Mouse (Mus musculus) erythroblast, embryonic 14.5 days (primary cell): ENCODE results near the gene Rabepk. TPM values are rescaled to one million over a fixed set of nuclear protein-coding genes. Genes with fewer than 3 reads are reported as not detected.

Experiments
- H3K27me3 ChIP-seq: 2 replicates; pipeline ENCODE4 v1.6.1; 2012; ENCODE audit warnings: inconsistent platforms; ENCODE audit not compliant: control insufficient read depth
- H3K36me3 ChIP-seq: 2 replicates; pipeline ENCODE4 v1.6.1; 2012; ENCODE audit warnings: mild to moderate bottlenecking, inconsistent platforms; ENCODE audit not compliant: control insufficient read depth
- H3K4me1 ChIP-seq: 2 replicates; pipeline ENCODE4 v1.6.1; 2012; ENCODE audit warnings: inconsistent platforms; ENCODE audit not compliant: control insufficient read depth
- H3K4me3 ChIP-seq: replicated peaks from 2 replicates; pipeline ENCODE3; 2012; ENCODE audit warnings: moderate library complexity, mild to moderate bottlenecking, inconsistent platforms
- H3K9me3 ChIP-seq: 2 replicates; pipeline ENCODE4 v1.6.1; 2012; ENCODE audit warnings: low read length, inconsistent platforms, mixed read lengths; ENCODE audit not compliant: control insufficient read depth
- GATA1 ChIP-seq: IDR thresholded peaks from 2 replicates; pipeline ENCODE4 v1.6.1; 2012; ENCODE audit warnings: low read length, inconsistent platforms, mixed read lengths
- TAL1 ChIP-seq: IDR thresholded peaks from 3 replicates; pipeline ENCODE4 v1.6.1; 2012; ENCODE audit warnings: low read length, inconsistent platforms, mixed read lengths
- polyA plus RNA-seq: library from polyadenylated mRNA; stranded (reverse); fragments of >175 nt; gene quantifications from 2 replicates; pipeline ENCODE4 v1.2.3, GENCODE M21; 2012

Gene Rabepk
- polyA plus RNA-seq, 1 experiment, result 0.81 TPM

DNA sequence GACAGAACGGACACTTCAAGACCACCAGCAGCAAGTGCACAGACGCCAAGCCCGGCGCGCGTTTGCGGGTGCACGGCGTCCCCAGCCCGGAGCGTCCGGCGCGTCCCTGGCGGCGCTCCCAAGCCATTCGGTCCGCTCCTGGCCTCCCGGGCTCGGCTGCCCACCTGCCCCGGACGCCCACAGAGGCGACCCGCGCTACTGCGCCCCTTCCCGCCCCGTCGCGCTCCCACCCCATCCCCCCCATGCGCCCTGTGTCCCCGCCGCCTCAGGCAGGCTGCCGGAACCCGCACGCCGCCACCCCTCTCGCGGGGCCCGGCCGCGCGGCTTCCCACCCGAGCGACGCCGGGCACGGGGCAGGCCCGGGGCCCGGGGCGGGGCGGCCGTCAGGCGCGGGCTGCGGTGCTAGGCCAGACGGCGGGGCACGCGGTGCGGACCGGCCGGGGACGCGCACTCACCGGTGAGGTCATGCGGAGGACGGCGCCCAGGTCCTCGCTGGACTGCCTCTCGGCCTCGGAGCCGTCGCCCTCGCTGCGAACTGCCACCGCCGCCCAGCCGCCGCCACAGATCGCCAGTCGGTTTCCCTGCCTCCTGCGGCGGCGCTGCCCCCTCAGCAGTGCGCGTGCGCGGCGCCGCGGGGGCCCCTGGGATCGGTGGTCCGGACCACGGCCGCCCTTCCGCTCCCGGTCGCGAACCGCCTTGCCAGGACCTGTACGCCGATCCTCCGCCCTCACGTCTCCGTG is 45.7 kb downstream of the Rabepk start:
- Histone ChIP-seq H3K4me3 (peak overlapping the region; percentile 93), H3K27me3 (no peaks in the 10 kb centered on the region; the same call in 1 of the 2 replicates), H3K9me3 (no peaks in the 10 kb centered on the region), H3K36me3 (peaks cover 30% of the 10 kb centered on the region), H3K4me1 (peaks cover 50% of the 10 kb centered on the region)
- no peak for TF ChIP-seq TAL1
- TF ChIP-seq GATA1, result no peak

DNA sequence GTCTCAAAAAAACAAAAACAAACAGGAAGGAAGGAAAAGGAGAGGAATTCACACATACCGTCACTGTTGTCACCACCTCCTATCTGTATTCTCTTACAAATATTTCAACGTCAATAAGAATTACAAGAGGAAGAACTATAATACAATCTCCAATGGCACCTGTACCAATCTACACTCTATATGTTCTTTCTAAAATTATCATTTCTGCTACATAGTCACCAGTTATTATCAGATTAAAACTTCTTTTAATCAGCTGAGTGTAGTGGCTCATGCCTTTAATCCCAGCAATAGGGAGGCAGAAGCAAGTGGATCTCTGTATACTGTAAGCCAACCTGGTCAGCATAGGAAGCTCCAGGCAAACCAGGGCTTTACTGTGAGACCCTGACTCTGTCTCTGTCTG is 49.5 kb downstream of the Rabepk start:
- peak overlapping the region; percentile 45 for H3K4me3 ChIP-seq
- H3K9me3 ChIP-seq, result no peaks in the 10 kb centered on the region
- TF ChIP-seq GATA1, result no peak
- peaks cover 58% of the 10 kb centered on the region for H3K4me1 ChIP-seq
- peaks cover 61% of the 10 kb centered on the region for H3K36me3 ChIP-seq
- no peaks in the 10 kb centered on the region for H3K27me3 ChIP-seq

DNA sequence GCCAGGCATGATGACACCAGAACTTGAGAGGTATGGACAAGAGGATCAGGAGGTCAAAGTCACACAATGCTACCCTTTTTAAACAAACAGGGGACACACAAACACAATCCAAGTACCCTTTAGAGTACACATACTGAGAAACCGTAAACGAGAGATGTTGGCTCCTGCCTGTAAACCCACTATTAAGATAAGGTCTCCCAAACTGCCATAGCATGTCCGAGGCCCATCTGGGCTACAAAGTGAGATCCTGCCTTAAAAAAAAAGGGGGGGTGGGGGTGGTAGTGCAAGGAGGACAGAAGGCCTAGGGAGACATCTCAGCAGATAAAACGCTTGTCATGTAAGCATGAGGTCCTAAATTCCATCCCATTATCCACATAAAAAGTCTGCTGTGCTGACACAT is 51.2 kb downstream of the Rabepk start:
- no peaks in the 10 kb centered on the region for H3K27me3 ChIP-seq
- peaks cover 60% of the 10 kb centered on the region for H3K4me1 ChIP-seq
- H3K36me3 ChIP-seq, result peaks cover 77% of the 10 kb centered on the region
- no peak for TF ChIP-seq TAL1
- TF ChIP-seq GATA1, result no peak
- H3K9me3 ChIP-seq, result no peaks in the 10 kb centered on the region
- H3K4me3 ChIP-seq, result no peak overlapping the region

DNA sequence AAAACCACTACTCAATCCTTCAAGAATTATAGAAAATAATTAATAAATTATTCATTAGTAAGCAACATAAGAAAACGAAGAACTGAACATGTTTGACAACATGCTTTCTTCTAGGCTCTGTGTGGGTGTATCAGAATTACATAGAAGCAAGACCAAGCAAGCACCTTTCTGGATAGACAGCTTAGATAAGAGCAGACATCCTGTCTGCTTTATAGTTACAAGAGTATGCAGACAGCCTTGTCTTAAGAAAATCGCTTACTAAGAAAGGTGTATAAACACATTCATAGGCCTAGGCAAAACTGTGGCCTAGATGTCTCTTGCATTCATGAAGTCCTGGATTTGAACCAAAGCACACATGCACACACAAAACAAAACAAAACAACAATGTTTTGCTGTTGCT is 54.0 kb downstream of the Rabepk start:
- H3K36me3 ChIP-seq, result peaks cover 90% of the 10 kb centered on the region
- no peaks in the 10 kb centered on the region for H3K27me3 ChIP-seq
- TF ChIP-seq TAL1, result no peak
- TF ChIP-seq GATA1, result no peak
- no peaks in the 10 kb centered on the region for H3K9me3 ChIP-seq
- peaks cover 65% of the 10 kb centered on the region for H3K4me1 ChIP-seq
- no peak overlapping the region for H3K4me3 ChIP-seq

DNA sequence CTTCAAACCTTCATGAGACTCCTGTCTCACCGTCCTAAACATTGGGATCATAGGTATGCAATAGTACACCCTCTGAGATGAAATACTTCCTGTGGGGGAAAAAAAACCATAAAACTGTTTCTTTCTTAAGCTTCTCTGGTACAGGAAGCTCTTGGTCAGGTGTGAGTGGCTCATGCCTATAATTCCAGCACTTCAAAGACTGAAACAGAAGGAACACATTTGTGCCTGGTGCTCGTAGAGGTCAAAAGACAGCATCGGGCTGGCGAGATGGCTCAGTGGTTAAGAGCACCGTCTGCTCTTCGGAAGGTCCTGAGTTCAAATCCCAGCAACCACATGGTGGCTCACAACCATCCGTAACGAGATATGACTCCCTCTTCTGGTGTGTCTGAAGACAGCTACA is 55.2 kb downstream of the Rabepk start:
- H3K36me3 ChIP-seq, result peaks cover 83% of the 10 kb centered on the region
- TF ChIP-seq TAL1, result no peak
- TF ChIP-seq GATA1, result no peak
- H3K4me1 ChIP-seq, result peaks cover 64% of the 10 kb centered on the region
- no peaks in the 10 kb centered on the region for H3K9me3 ChIP-seq
- no peak overlapping the region for H3K4me3 ChIP-seq
- H3K27me3 ChIP-seq, result no peaks in the 10 kb centered on the region

DNA sequence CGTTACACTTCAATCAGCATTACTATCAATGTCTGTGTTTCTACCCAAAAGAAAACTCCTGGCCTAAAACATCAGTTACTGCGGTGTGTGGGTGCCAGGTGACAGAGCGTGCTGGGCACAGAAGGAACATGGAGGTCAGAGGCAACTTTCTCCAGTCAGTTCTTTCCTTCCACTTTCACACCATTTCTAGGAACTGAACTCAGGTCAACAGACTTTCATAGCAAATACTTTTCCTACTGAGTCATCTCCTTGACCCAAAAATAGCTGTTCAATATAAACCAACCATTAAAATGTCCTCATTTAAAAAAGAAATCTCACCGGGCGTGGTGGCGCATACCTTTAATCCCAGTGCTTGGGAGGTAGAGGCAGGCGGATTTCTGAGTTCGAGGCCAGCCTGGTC is 57.0 kb downstream of the Rabepk start:
- Histone ChIP-seq H3K36me3 (peaks cover 82% of the 10 kb centered on the region), H3K27me3 (no peaks in the 10 kb centered on the region), H3K9me3 (no peaks in the 10 kb centered on the region), H3K4me1 (peaks cover 73% of the 10 kb centered on the region), H3K4me3 (no peak overlapping the region)
- TF ChIP-seq TAL1, result no peak
- TF ChIP-seq GATA1, result no peak

DNA sequence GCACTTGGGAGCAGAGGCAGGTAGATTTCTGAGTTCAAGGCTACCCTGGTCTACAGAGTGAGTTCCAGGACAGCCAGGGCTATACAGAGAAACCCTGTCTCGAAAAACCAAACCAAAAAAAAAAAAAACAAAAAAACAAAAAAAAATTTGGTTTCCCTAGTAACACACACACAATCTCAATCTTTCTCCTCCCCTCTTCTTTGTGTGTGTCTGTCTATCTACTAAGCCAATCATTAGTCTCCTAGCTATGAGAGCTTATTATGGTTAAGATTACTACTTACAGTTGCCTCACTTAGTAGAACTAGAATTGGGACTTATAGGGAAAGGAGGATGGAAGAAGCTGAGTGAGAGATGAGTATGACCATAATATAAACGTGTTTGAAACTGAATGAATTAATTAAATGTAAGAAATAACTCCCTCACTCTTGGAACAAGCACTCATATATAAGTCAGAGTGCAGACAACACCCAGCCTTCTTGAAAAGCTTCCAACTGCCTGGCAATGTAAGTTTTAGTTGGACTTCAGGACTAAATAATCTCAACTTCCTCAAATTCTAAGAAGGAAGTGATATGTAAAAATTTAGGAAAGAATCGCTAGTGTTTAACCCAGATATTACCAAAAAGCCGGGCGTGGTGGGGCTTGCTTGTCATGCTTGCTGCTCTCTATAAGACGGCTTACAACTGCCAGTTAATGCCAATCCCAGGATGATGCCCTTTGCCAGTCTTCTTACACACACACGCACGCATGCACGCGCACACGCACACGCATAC is 58.1 kb downstream of the Rabepk start:
- Histone ChIP-seq H3K27me3 (no peaks in the 10 kb centered on the region), H3K36me3 (peaks cover 85% of the 10 kb centered on the region), H3K4me3 (peak overlapping the region; percentile 8), H3K4me1 (peaks cover 78% of the 10 kb centered on the region), H3K9me3 (no peaks in the 10 kb centered on the region)
- TF ChIP-seq GATA1 (0 out of 2 replicates have a peak, but pooled peaks have one; percentile 9), TAL1 (no peak)

DNA sequence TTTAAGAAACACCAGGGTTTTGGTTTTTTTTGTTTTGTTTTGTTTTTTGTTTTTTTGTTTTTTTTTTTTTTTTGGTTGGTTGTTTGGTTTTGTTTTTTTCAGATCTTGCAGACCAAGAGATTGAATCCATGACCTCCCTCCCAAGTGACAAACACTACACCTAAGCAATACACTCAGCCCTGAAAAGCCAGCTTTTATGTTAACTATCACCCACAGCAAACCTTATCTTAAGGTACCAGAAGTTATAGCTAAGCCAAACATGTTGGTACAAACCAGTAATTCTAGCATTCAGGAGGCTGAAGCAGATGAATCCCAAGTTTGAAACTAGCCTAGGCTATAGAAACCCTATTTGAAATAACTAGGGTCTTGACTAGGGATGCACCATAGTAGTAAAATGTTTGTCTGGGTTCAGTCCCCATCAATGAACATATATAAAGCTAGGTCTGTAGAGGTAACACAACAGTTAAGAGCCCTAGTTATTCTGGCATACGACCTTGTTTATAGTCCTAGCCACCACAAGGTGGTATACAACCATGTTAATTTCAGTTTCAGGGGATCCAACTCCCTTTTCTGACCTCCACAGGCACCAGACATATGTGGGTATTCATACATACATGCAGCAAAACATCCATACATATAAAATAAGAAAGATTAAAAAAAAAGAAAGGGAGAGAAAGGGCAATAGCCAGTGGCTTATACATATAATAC is 59.9 kb downstream of the Rabepk start:
- peak overlapping the region; percentile 38 for H3K4me3 ChIP-seq
- peaks cover 86% of the 10 kb centered on the region for H3K4me1 ChIP-seq
- peak; percentile 76 for TF ChIP-seq GATA1
- TF ChIP-seq TAL1, result peak; percentile 82
- peaks cover 85% of the 10 kb centered on the region for H3K36me3 ChIP-seq
- H3K9me3 ChIP-seq, result no peaks in the 10 kb centered on the region
- no peaks in the 10 kb centered on the region for H3K27me3 ChIP-seq

DNA sequence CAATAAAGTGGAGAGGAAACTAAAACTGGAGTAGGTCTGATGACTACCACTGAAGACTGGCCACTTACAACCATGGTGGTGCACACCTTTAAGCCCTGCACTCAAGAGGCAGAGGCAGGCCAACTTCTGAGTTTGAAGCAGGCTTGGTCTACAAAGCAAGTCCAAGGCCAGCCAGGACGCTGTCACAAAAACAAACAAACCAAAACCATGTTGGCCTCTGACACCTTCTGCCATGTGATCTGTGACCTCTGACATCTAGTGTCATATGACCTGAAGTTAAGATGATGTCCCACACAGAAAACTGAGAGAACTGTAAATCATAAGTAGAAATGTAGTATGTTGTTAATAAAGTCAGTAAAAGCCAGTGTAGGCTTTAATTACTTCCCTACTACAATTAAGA is 61.8 kb downstream of the Rabepk start:
- H3K9me3 ChIP-seq, result no peaks in the 10 kb centered on the region
- no peak overlapping the region for H3K4me3 ChIP-seq
- H3K36me3 ChIP-seq, result peaks cover 83% of the 10 kb centered on the region
- H3K27me3 ChIP-seq, result no peaks in the 10 kb centered on the region
- TF ChIP-seq TAL1, result no peak
- no peak for TF ChIP-seq GATA1
- H3K4me1 ChIP-seq, result peaks cover 91% of the 10 kb centered on the region
